Mouse (Mus musculus) heart, adult 2 months (tissue): ENCODE data around the gene Atrnl1. TPM values are rescaled to one million over a fixed set of nuclear protein-coding genes. Genes with fewer than 3 reads are reported as not detected.

Experiments used
- DNase-seq, 2 experiments: peaks; one replicate each; pipeline ENCODE4 v3.0.0; 2021
- H3K27ac ChIP-seq: fragments of 200-600 bp; 2 replicates; pipeline ENCODE4 v1.8.1; 2022
- H3K27me3 ChIP-seq: fragments of 200-500 bp; 2 replicates; pipeline ENCODE4 v1.6.1; 2012; ENCODE audit warnings: mild to moderate bottlenecking, low read length, inconsistent platforms, mixed read lengths; ENCODE audit not compliant: control insufficient read depth, insufficient read depth
- H3K36me3 ChIP-seq: fragments of 200-500 bp; 2 replicates; pipeline ENCODE4 v1.6.1; 2012; ENCODE audit warnings: low read length, inconsistent platforms; ENCODE audit not compliant: control insufficient read depth, insufficient read depth
- H3K4me1 ChIP-seq: fragments of 200-500 bp; 2 replicates; pipeline ENCODE4 v1.6.1; 2011; ENCODE audit warnings: low read length; ENCODE audit not compliant: control insufficient read depth, insufficient read depth
- H3K4me3 ChIP-seq: fragments of 200-600 bp; 2 replicates; pipeline ENCODE4 v1.8.1; 2022
- H3K79me2 ChIP-seq: fragments of 200-500 bp; replicated peaks from 2 replicates; pipeline ENCODE4 v1.6.1; 2012; ENCODE audit warnings: mild to moderate bottlenecking, inconsistent platforms, low read length, moderate library complexity, mixed read lengths; ENCODE audit not compliant: control insufficient read depth, insufficient read depth
- H3K9ac ChIP-seq: fragments of 200-500 bp; 2 replicates; pipeline ENCODE4 v1.6.1; 2012; ENCODE audit warnings: low read depth, mild to moderate bottlenecking, control low read depth, inconsistent platforms, low read length, mixed read lengths
- CTCF ChIP-seq: fragments of 200-600 bp; IDR thresholded peaks from 2 replicates; pipeline ENCODE4 v1.8.1; 2022; ENCODE audit warnings: antibody characterized with exemption, mild to moderate bottlenecking, moderate library complexity
- EP300 ChIP-seq: fragments of 200-500 bp; IDR thresholded peaks from 2 replicates; pipeline ENCODE4 v1.6.1; 2011; ENCODE audit warnings: low read depth, low read length, control low read depth; ENCODE audit not compliant: insufficient read depth
- POLR2A ChIP-seq: fragments of 200-500 bp; IDR thresholded peaks from 2 replicates; pipeline ENCODE4 v1.6.1; 2011; ENCODE audit warnings: mild to moderate bottlenecking, low read depth, low read length, control low read depth; ENCODE audit not compliant: insufficient read depth
- WGBS: fragments of 180-500 bp; shearing (Covaris S2); methylation state at CpG from one replicate; pipeline ENCODE4 v1.1.7; 2018; 5-methylcytosine and 5-hydroxymethylcytosine counted together
- intact Hi-C: fragments of 180-260 bp; cut with DNase I; formaldehyde crosslinking; loops from one replicate; pipeline ENCODE4 v1.15.1; 2025
- polyA plus RNA-seq: library from polyadenylated mRNA; depleted of rRNA; stranded (reverse); fragments of >200 nt; gene quantifications from 2 replicates; pipeline ENCODE4 v1.2.3, GENCODE M21; 2012
- total RNA-seq, 2 experiments: library from RNA; stranded (reverse); gene quantifications; 2 replicates each; pipeline ENCODE4 v1.2.3; 2021

The Atrnl1 gene
- total and polyA plus RNA-seq, 3 experiments = 6.3 to 14.2 (median 13.4) TPM

DNA sequence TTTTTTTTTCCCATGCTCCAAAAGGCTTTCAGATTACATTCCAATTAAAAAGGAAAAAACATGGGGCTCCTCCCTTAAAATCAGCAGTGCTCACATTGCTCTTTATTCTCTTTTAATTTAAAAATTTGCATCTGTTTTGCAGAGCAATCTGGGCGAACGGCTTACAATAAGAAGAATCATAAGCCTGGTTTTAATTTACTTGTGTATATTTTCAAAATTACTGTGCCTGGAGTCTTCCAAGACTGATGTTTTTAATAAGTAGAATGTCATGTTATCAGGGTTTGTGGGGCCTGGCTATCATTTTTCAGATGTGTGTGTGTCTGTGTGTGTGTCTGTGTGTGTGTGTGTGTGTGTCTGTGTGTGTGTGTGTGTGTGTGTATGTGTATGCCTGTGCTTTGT is 9.9 kb upstream of the Atrnl1 start:
- H3K27ac ChIP-seq = no peak overlapping the region
- DNase-seq = no peak
- TF ChIP-seq POLR2A (no peak), EP300 (no peak), CTCF (no peak)
- H3K27me3 ChIP-seq = no peaks in the 10 kb centered on the region
- no peak overlapping the region for H3K9ac ChIP-seq
- no peaks in the 10 kb centered on the region; the same call in 1 of the 2 replicates for H3K4me1 ChIP-seq
- no peaks in the 10 kb centered on the region for H3K79me2 ChIP-seq
- WGBS = 73% methylated on average over 2 of the region's 2 CpGs
- no peaks in the 10 kb centered on the region for H3K36me3 ChIP-seq
- no peak overlapping the region for H3K4me3 ChIP-seq
- intact Hi-C loops = no loop called here

DNA sequence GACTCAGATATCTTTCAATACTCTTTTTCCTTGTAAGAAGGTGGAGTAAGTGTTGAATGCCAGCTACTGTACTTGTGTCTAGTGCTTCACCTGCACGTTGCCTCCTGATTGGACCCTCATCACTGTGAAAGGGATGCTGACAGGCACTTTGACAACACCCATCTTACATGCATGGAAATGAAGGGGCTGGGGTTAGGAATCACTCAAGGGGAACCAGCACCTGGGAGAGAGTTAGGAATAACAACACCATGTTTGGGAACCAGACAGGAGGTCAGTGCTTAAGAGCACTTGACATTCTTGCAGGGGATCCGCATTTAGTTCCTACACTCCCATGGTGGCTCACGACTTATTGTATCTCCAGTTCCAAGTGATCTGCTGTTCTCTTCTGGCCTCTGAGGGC is 7.2 kb upstream of the Atrnl1 start:
- H3K27ac ChIP-seq = no peak overlapping the region

DNA sequence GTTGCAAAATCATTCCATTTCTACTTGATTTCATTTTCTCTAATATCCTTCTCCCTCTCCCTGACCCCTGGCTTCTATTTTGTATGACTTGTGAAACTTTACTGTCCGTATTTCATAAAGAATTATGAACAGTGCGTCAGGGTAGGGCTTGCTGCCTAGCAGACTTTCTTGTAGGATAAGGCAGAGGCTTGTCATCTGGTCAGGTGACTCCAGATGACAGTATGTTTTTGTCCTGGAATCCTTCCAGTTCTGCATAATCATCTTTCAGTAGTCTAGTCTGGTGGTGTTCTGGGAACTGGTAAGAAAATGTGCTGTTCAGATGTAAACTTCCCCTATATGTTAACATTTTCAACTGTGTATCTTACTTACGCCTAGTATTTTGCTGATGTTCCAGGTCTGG is 4.9 kb upstream of the Atrnl1 start:
- Histone ChIP-seq H3K79me2 (no peaks in the 10 kb centered on the region), H3K4me1 (peaks cover 2% of the 10 kb centered on the region; the same call in 1 of the 2 replicates), H3K9ac (no peak overlapping the region), H3K36me3 (no peaks in the 10 kb centered on the region), H3K27ac (no peak overlapping the region), H3K27me3 (no peaks in the 10 kb centered on the region), H3K4me3 (no peak overlapping the region)
- intact Hi-C loops = no loop called here
- DNase-seq = no peak
- WGBS = 85% methylated on average over 3 of the region's 3 CpGs
- no peak for TF ChIP-seq POLR2A
- no peak for TF ChIP-seq CTCF
- TF ChIP-seq EP300 = no peak

More for the DNA sequence above, 7.2 kb upstream of the Atrnl1 start:
- TF ChIP-seq POLR2A (no peak), CTCF (no peak), EP300 (no peak)
- Histone ChIP-seq H3K4me1 (no peaks in the 10 kb centered on the region; the same call in 1 of the 2 replicates), H3K9ac (no peak overlapping the region), H3K36me3 (no peaks in the 10 kb centered on the region), H3K79me2 (no peaks in the 10 kb centered on the region), H3K27me3 (no peaks in the 10 kb centered on the region), H3K4me3 (no peak overlapping the region)
- intact Hi-C loops = no loop called here
- WGBS = 64% methylated on average over 3 of the region's 3 CpGs
- no peak for DNase-seq

DNA sequence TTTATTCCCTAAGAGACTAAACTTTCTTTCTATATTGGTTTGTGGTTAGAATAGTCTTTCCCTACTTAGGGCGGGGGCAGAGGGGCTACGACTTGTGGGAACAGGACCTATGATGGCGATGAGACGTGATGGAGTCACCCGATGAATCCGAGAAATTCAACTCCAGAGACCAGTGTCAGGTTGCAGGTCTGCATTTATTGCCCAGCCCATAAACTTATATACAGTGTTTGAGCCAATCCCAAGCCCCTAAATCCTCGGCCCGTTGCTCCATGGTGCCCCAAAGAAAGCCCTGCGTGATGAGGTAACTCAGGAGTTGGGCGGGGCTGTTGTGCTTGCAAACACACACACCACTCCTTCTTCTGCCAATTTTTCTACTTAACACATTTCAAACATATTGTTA is 4.5 kb upstream of the Atrnl1 start:
- H3K27me3 ChIP-seq = no peaks in the 10 kb centered on the region

DNA sequence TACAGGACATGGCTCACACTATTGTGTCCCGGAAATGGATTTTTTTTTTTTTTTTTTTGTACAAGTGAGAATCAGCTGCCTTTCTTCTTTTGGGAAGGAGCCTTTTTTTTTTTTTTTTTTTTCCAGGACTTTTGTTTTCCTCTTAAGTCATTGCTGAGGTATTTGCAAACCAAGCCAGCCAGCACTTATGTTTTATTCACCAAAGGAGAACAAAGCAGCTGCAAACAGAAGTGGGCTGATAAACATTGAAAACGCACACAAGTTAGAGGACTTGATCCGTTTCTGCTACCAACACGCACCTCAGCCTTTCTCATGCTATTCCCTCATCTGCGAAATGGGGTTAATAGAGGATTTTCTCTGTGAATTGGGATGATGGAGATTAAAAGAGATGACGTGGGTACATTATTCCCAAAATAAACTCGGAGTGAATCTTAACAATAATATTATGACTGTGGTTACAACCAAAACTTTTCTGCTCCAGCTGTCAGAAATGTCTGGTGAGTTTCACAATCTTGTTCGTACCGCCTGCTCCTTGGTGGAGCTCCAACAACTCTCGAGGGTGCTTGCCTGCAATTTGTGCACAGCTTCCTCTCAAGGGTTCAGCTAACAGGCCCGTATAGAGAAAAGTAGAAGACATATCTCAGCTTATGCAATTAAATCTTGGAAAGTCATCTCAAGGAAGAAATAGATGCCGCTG is 1.3 kb upstream of the Atrnl1 start:
- Histone ChIP-seq H3K4me1 (peaks cover 2% of the 10 kb centered on the region; the same call in 1 of the 2 replicates), H3K9ac (peak overlapping the region; percentile 45; the same call in 1 of the 2 replicates), H3K79me2 (no peaks in the 10 kb centered on the region), H3K27ac (peak overlapping the region; percentile 99), H3K4me3 (peak overlapping the region; percentile 95), H3K36me3 (no peaks in the 10 kb centered on the region), H3K27me3 (no peaks in the 10 kb centered on the region)
- intact Hi-C loops = loop anchor here (5.0 to 10.0 kb wide), 2 partner anchors 205 to 247 kb away; partner anchors contain the start of gene Fam160b1
- 15% methylated on average over 12 of the region's 12 CpGs for WGBS
- peak; percentile 67 to 77 for DNase-seq
- TF ChIP-seq POLR2A = peak; percentile 11; the same call in 1 of the 2 replicates
- TF ChIP-seq CTCF = no peak

More for the DNA sequence above, 4.5 kb upstream of the Atrnl1 start:
- Histone ChIP-seq H3K4me1 (peaks cover 2% of the 10 kb centered on the region; the same call in 1 of the 2 replicates), H3K4me3 (no peak overlapping the region), H3K36me3 (no peaks in the 10 kb centered on the region), H3K27ac (no peak overlapping the region), H3K9ac (no peak overlapping the region), H3K79me2 (no peaks in the 10 kb centered on the region)
- 95% methylated on average over 10 of the region's 10 CpGs for WGBS
- DNase-seq = no peak
- TF ChIP-seq CTCF (no peak), POLR2A (no peak), EP300 (no peak)
- intact Hi-C loops = no loop called here

DNA sequence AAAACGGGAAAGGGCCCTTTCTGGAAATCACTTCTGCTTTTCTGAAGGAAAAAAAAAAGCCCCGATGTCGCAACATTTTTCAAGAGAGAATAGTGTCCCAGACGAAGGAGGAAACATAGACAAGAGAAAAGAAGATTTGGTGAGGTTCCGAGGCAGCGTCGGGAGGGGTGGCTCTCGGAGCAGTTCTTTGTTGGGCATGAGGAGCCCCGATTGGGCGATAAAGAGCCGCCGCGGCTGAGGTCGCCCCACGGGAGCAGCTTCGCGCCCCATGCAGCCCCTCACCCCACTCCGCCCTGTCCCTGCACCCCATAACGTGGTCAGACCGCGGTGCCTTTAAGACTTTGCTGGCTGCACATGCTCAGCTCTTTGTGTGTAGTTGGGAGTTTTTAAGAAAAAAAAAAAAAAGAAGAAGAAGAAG is 767 bp upstream of the Atrnl1 start:
- no peak for DNase-seq
- Histone ChIP-seq H3K4me1 (peaks cover 2% of the 10 kb centered on the region; the same call in 1 of the 2 replicates), H3K4me3 (peak overlapping the region; percentile 95), H3K27me3 (no peaks in the 10 kb centered on the region), H3K79me2 (no peaks in the 10 kb centered on the region), H3K36me3 (no peaks in the 10 kb centered on the region; the same call in 1 of the 2 replicates), H3K9ac (peak overlapping the region; percentile 100), H3K27ac (peak overlapping the region; percentile 99)
- WGBS = 0% methylated on average over 21 of the region's 21 CpGs
- intact Hi-C loops = loop anchor here (5.0 to 10.0 kb wide), 2 partner anchors 205 to 248 kb away; partner anchors contain the start of gene Fam160b1
- TF ChIP-seq POLR2A = no peak
- TF ChIP-seq EP300 = no peak
- no peak for TF ChIP-seq CTCF
